30 mouse cellular contexts compared by ENCODE assay signal in the genomic region with DNA sequence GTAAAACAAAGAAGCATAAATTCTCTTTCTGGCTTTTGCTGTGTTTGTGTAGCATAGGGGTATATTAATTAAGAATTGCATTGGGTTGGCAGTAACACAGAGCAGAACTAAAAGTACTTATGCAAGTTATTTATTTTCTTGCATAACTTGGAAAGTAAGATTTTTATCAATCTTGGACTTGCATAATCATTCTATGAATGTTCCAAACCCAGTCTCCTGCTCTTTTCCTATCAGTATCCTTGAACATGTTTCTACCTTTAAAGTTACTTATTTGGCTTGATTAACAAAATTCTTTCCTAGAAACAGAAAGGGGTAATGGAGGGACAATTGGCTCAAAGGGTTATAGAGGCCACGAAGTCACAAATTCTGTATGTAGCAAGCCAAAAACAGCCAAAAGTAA.
"Had no signal": no experiment of that assay in that cellular context is flagged by ENCODE, and none has a peak within 500 bp of the region (broad histone marks: within the 10 kb centered on the region; RNA-seq: fewer than 3 reads in every experiment).

No protein-coding gene starts in this region.

- ATAC-seq: liver, embryonic 12.5 days; midbrain, embryonic 13.5 days; midbrain, embryonic 15.5 days; midbrain, embryonic 16.5 days had no signal

- H3K36me3 ChIP-seq: limb, embryonic 10.5 days; limb, embryonic 12.5 days; limb, embryonic 13.5 days; limb, embryonic 15.5 days; liver, embryonic 12.5 days; liver, embryonic 13.5 days; liver, embryonic 15.5 days; lung, embryonic 15.5 days; midbrain, embryonic 10.5 days; midbrain, embryonic 12.5 days; midbrain, embryonic 13.5 days; midbrain, embryonic 15.5 days; neural tube, embryonic 12.5 days had no signal

- H3K9me3 ChIP-seq: limb, embryonic 10.5 days; limb, embryonic 12.5 days; limb, embryonic 13.5 days; limb, embryonic 15.5 days; liver, embryonic 12.5 days; liver, embryonic 13.5 days; liver, embryonic 15.5 days; lung, embryonic 15.5 days; midbrain, embryonic 10.5 days; midbrain, embryonic 12.5 days; midbrain, embryonic 13.5 days; midbrain, embryonic 15.5 days; neural tube, embryonic 12.5 days had no signal

- H3K4me1 ChIP-seq: limb, embryonic 12.5 days; limb, embryonic 13.5 days; limb, embryonic 15.5 days; liver, embryonic 12.5 days; liver, embryonic 13.5 days; liver, embryonic 15.5 days; lung, embryonic 15.5 days; megakaryocyte, embryonic 14.5 days; midbrain, embryonic 10.5 days; midbrain, embryonic 12.5 days; midbrain, embryonic 13.5 days; midbrain, embryonic 15.5 days; neural tube, embryonic 12.5 days had no signal

- H3K27me3 ChIP-seq: limb, embryonic 12.5 days; limb, embryonic 13.5 days; limb, embryonic 15.5 days; liver, embryonic 12.5 days; liver, embryonic 13.5 days; liver, embryonic 15.5 days; lung, embryonic 15.5 days; megakaryocyte, embryonic 14.5 days; midbrain, embryonic 12.5 days; midbrain, embryonic 13.5 days; midbrain, embryonic 15.5 days; neural tube, embryonic 12.5 days had no signal

- H3K4me2 ChIP-seq: limb, embryonic 12.5 days; limb, embryonic 13.5 days; limb, embryonic 15.5 days; liver, embryonic 11.5 days; liver, embryonic 12.5 days; liver, embryonic 13.5 days; liver, embryonic 15.5 days; lung, embryonic 14.5 days; lung, embryonic 15.5 days; midbrain, embryonic 11.5 days; midbrain, embryonic 12.5 days; midbrain, embryonic 13.5 days; midbrain, embryonic 15.5 days; neural tube, embryonic 12.5 days had no signal

- H3K9ac ChIP-seq: limb, embryonic 12.5 days; limb, embryonic 13.5 days; limb, embryonic 15.5 days; liver, embryonic 12.5 days; liver, embryonic 13.5 days; liver, embryonic 14.5 days; liver, embryonic 15.5 days; lung, embryonic 14.5 days; lung, embryonic 15.5 days; midbrain, embryonic 12.5 days; midbrain, embryonic 13.5 days; midbrain, embryonic 15.5 days; neural tube, embryonic 12.5 days had no signal

- DNase-seq: left cerebral cortex, postnatal 4 days; liver; liver, embryonic 13.5 days; lung, adult 18-20 months; lung, adult 2 months; lung, embryonic 14.5 days; lung, postnatal 10 days; lung, postnatal 14 days; lung, postnatal 36 days; midbrain, embryonic 14.5 days had no signal

- H3K4me3 ChIP-seq: left cerebral cortex, adult 2 months; limb, embryonic 10.5 days; limb, embryonic 12.5 days; limb, embryonic 13.5 days; limb, embryonic 15.5 days; liver, embryonic 12.5 days; liver, embryonic 13.5 days; liver, embryonic 15.5 days; lung, embryonic 15.5 days; megakaryocyte, embryonic 14.5 days; midbrain, embryonic 10.5 days; midbrain, embryonic 12.5 days; midbrain, embryonic 13.5 days; midbrain, embryonic 15.5 days; myocyte; neural tube, embryonic 12.5 days had no signal

- H3K27ac ChIP-seq: left cerebral cortex, adult 2 months; limb, embryonic 10.5 days; limb, embryonic 12.5 days; limb, embryonic 13.5 days; limb, embryonic 15.5 days; liver, embryonic 12.5 days; liver, embryonic 13.5 days; liver, embryonic 14.5 days; liver, embryonic 15.5 days; lung, embryonic 15.5 days; macrophage; midbrain, embryonic 10.5 days; midbrain, embryonic 12.5 days; midbrain, embryonic 13.5 days; midbrain, embryonic 15.5 days; neural tube, embryonic 12.5 days had no signal
